In genomic region chr10:75883232-75883552, GRCm38 (mm10) we compare ENCODE assay signal across 9 mouse cellular contexts. TPM values are rescaled to one million over a fixed set of nuclear protein-coding genes. Genes with fewer than 3 reads are reported as not detected.
DNase-seq lines count a peak whose midpoint lies in the region; ATAC-seq and TF ChIP-seq lines count a peak whose summit lies in the region.
"Had no signal": no experiment of that assay in that cellular context is flagged by ENCODE, and none has a peak within 500 bp of the region (broad histone marks: within the 10 kb centered on the region; RNA-seq: fewer than 3 reads in every experiment).

No protein-coding gene starts in this region.

- peak; percentile 87 for ATAC-seq in megakaryocyte progenitor cell, adult 5-6 weeks (replicated peaks; ENCODE audit: poor library complexity)

- H3K4me3 ChIP-seq in cortical plate, adult 2 months (ENCODE audit: insufficient read depth, low read length), result no peak overlapping the region
- H3K4me3 ChIP-seq: myocyte had no signal

- peak; percentile 79 for DNase-seq in WW6 (ENCODE audit: low read depth, low spot score)
- DNase-seq in gastrocnemius, adult 8-10 months (ENCODE audit: low spot score in 2 of 2), result peak; percentile 53 to 68
- DNase-seq in induced T-regulatory cell, adult 2 months (ENCODE audit: low read depth), result peak; percentile 80
- peak; percentile 69 to 88 for DNase-seq in left cerebral cortex, adult 9 months (ENCODE audit: low spot score in 2 of 2)
- peak; percentile 82 for DNase-seq in right cerebral cortex, postnatal 14 days
- peak; percentile 85 for DNase-seq in yolk sac, embryonic 10.5 days (ENCODE audit: low spot score)

- H3K27ac ChIP-seq in cortical plate, adult 2 months (ENCODE audit: insufficient read depth, low read length), result no peak overlapping the region

- peak; percentile 46 for TF ChIP-seq CTCF in cortical plate, adult 2 months (IDR thresholded peaks at IDR 0.05; ENCODE audit: extremely low read depth, insufficient read depth, low read length)

- H3K4me1 ChIP-seq in cortical plate, adult 2 months (ENCODE audit: control insufficient read depth, insufficient read depth, low read length), result no peaks in the 10 kb centered on the region

- no peak for TF ChIP-seq POLR2A in cortical plate, adult 2 months (IDR thresholded peaks at IDR 0.05; ENCODE audit: extremely low read depth, insufficient read depth, low read length)

RNA-seq across cellular contexts. Expression of gene Derl3, which starts 10.0 kb away (rescaled TPM):
- polyA plus RNA-seq in cortical plate, adult 2 months (2012; rRNA removed), result 4.5 and 5.9 TPM in 2 replicates
- 1 to 10 TPM in 1 of 4 experiments, not detected in 3; 1.1 TPM for total RNA-seq in gastrocnemius, adult 8-10 months (2022)
- 0.54 and 0.64 TPM in 2 replicates for total RNA-seq in megakaryocyte progenitor cell, adult 5-6 weeks (2015)
- 0.95 and 2.2 TPM in 2 replicates for total RNA-seq in megakaryocyte progenitor cell, adult 5-6 weeks (2017)

RNA-seq across cellular contexts. Expression of gene Mif, which starts 23.2 kb away (rescaled TPM):
- polyA plus RNA-seq in cortical plate, adult 2 months (2012; rRNA removed), result 1,035 and 1,146 TPM in 2 replicates
- 100 to 1,000 TPM; 144 to 161 (median 157) TPM for total RNA-seq in gastrocnemius, adult 8-10 months (2022)
- 477 and 576 TPM in 2 replicates for total RNA-seq in megakaryocyte progenitor cell, adult 5-6 weeks (2015)
- total RNA-seq in megakaryocyte progenitor cell, adult 5-6 weeks (2017), result 746 and 790 TPM in 2 replicates

RNA-seq across cellular contexts. Expression of gene Smarcb1, which starts 38.2 kb away (rescaled TPM):
- polyA plus RNA-seq in cortical plate, adult 2 months (2012; rRNA removed), result 71.5 and 73.1 TPM in 2 replicates
- 10 to 100 TPM; 11.0 to 16.7 (median 11.5) TPM for total RNA-seq in gastrocnemius, adult 8-10 months (2022)
- total RNA-seq in megakaryocyte progenitor cell, adult 5-6 weeks (2015), result 66.3 and 72.0 TPM in 2 replicates
- 77.3 and 86.5 TPM in 2 replicates for total RNA-seq in megakaryocyte progenitor cell, adult 5-6 weeks (2017)

RNA-seq across cellular contexts. Expression of gene Gstt2, which starts 46.0 kb away (rescaled TPM):
- polyA plus RNA-seq in cortical plate, adult 2 months (2012; rRNA removed), result 15.6 and 17.1 TPM in 2 replicates
- 1 to 10 TPM; 2.7 to 6.5 (median 3.8) TPM for total RNA-seq in gastrocnemius, adult 8-10 months (2022)
- total RNA-seq in megakaryocyte progenitor cell, adult 5-6 weeks (2015), result 23.8 and 24.1 TPM in 2 replicates
- total RNA-seq in megakaryocyte progenitor cell, adult 5-6 weeks (2017), result 14.2 and 21.6 TPM in 2 replicates

RNA-seq across cellular contexts. Expression of gene Chchd10, which starts 49.7 kb away (rescaled TPM):
- polyA plus RNA-seq in cortical plate, adult 2 months (2012; rRNA removed), result 502 and 507 TPM in 2 replicates
- total RNA-seq in gastrocnemius, adult 8-10 months (2022), result 1,000 to 10,000 TPM; 1,130 to 1,571 (median 1,273) TPM
- 54.0 and 55.0 TPM in 2 replicates for total RNA-seq in megakaryocyte progenitor cell, adult 5-6 weeks (2015)
- total RNA-seq in megakaryocyte progenitor cell, adult 5-6 weeks (2017), result 33.1 and 34.4 TPM in 2 replicates
